Mouse (Mus musculus) urinary bladder, postnatal 14 days (tissue): ENCODE data around the gene Pde4dip.

Source experiments
- DNase-seq: peaks from one replicate; pipeline ENCODE4 v3.0.0; 2021; ENCODE audit warnings: low spot score

Pde4dip gene

GRCm38 (mm10) chr3:97649022-97649421 lies 239.5 kb downstream of the Pde4dip start:
- no peak for DNase-seq

GRCm38 (mm10) chr3:97648518-97648917 lies 240.0 kb downstream of the Pde4dip start:
- DNase-seq: no peak

- no peak for DNase-seq
These were observed 246.5 kb downstream of the Pde4dip start for GRCm38 (mm10) chr3:97642001-97642400.

GRCm38 (mm10) chr3:97641396-97641795 lies 247.1 kb downstream of the Pde4dip start:
- no peak for DNase-seq
